Mouse (Mus musculus) myocyte (in vitro differentiated cells): ENCODE results near the gene Prdm4. TPM values are rescaled to one million over a fixed set of nuclear protein-coding genes. Genes with fewer than 3 reads are reported as not detected.

Source experiments
- H3K27me3 ChIP-seq: one replicate; pipeline ENCODE4 v1.6.1; 2011; ENCODE audit not compliant: control insufficient read depth, insufficient read depth, insufficient read length
- H3K36me3 ChIP-seq: one replicate; pipeline ENCODE4 v1.6.1; 2011; ENCODE audit not compliant: control insufficient read depth, insufficient read depth
- H3K4me2 ChIP-seq: one replicate; pipeline ENCODE4 v1.6.1; 2011; ENCODE audit warnings: low read depth, control low read depth
- H3K4me3 ChIP-seq: one replicate; pipeline ENCODE4 v1.5.1; 2011; ENCODE audit warnings: mild to moderate bottlenecking, control low read depth, moderate library complexity
- H3K79me2 ChIP-seq: one replicate; pipeline ENCODE4 v1.6.1; 2011; ENCODE audit not compliant: control insufficient read depth, insufficient read depth
- H3ac ChIP-seq: one replicate; pipeline ENCODE4 v1.6.1; 2011; ENCODE audit not compliant: control insufficient read depth, insufficient read length
- CEBPB ChIP-seq: IDR thresholded peaks from 2 replicates; pipeline ENCODE4 v1.6.1; 2011; ENCODE audit warnings: mild to moderate bottlenecking, moderate library complexity; ENCODE audit not compliant: poor library complexity, insufficient read depth, severe bottlenecking
- E2F4 ChIP-seq: IDR thresholded peaks from one replicate; pipeline ENCODE4 v1.6.1; 2011; ENCODE audit warnings: mild to moderate bottlenecking, control low read depth, moderate library complexity; ENCODE audit not compliant: insufficient read depth
- MAX ChIP-seq: IDR thresholded peaks from one replicate; pipeline ENCODE4 v1.6.1; 2011; ENCODE audit warnings: low read depth, mild to moderate bottlenecking, control low read depth
- MYOD1 ChIP-seq, 3 experiments: IDR thresholded peaks; one replicate each; pipeline ENCODE4 v1.6.1; 2011; ENCODE audit warnings: control low read depth in 2 of 3, low read depth in 2 of 3, mild to moderate bottlenecking in 2 of 3, moderate library complexity in 1 of 3; ENCODE audit not compliant: insufficient read length in 2 of 3, control insufficient read depth in 1 of 3
- MYOG ChIP-seq, 3 experiments: IDR thresholded peaks; one replicate each; pipeline ENCODE4 v1.6.1; 2011; ENCODE audit warnings: control low read depth in 2 of 3, low read depth in 2 of 3, mild to moderate bottlenecking in 2 of 3; ENCODE audit not compliant: insufficient read length in 2 of 3, control insufficient read depth in 1 of 3, insufficient read depth in 1 of 3
- POLR2A ChIP-seq: IDR thresholded peaks from one replicate; pipeline ENCODE4 v1.6.1; 2011; ENCODE audit warnings: low read depth, mild to moderate bottlenecking, control low read depth, moderate library complexity; ENCODE audit not compliant: insufficient read length
- POLR2AphosphoS2 ChIP-seq: IDR thresholded peaks from one replicate; pipeline ENCODE4 v1.6.1; 2011; ENCODE audit warnings: low read depth, control low read depth; ENCODE audit not compliant: insufficient read length
- REST ChIP-seq: IDR thresholded peaks from one replicate; pipeline ENCODE4 v1.6.1; 2011; ENCODE audit warnings: mild to moderate bottlenecking, control low read depth, moderate library complexity; ENCODE audit not compliant: insufficient read depth, insufficient read length
- SRF ChIP-seq: IDR thresholded peaks from one replicate; pipeline ENCODE4 v1.6.1; 2011; ENCODE audit warnings: low read depth; ENCODE audit not compliant: control insufficient read depth, insufficient read length
- TCF12 ChIP-seq: IDR thresholded peaks from one replicate; pipeline ENCODE4 v1.6.1; 2011; ENCODE audit warnings: mild to moderate bottlenecking, control low read depth; ENCODE audit not compliant: poor library complexity, insufficient read depth, severe bottlenecking
- TCF3 ChIP-seq: IDR thresholded peaks from one replicate; pipeline ENCODE4 v1.6.1; 2011; ENCODE audit warnings: low read depth, control low read depth; ENCODE audit not compliant: insufficient read length
- USF1 ChIP-seq: IDR thresholded peaks from one replicate; pipeline ENCODE4 v1.6.1; 2011; ENCODE audit warnings: low read depth, mild to moderate bottlenecking, control low read depth, moderate library complexity
- polyA plus RNA-seq: library from polyadenylated mRNA; unstranded; fragments of >200 nt; fragmentation: generic; extraction: Trizol; gene quantifications from one replicate; pipeline ENCODE4 v1.2.1, GENCODE M21; 2012; ENCODE audit warnings: missing spikeins

Prdm4 gene
- 16.2 TPM for polyA plus RNA-seq

- H3K27me3 ChIP-seq, result no peaks in the 10 kb centered on the region
- peak within 1 kb of the TSS; percentile 59 for H3ac ChIP-seq
- H3K79me2 ChIP-seq, result peaks cover 27% of the 10 kb centered on the region
- peak within 1 kb of the TSS; percentile 78 for H3K4me2 ChIP-seq
- H3K36me3 ChIP-seq, result peaks cover 21% of the 10 kb centered on the region
- peak within 1 kb of the TSS; percentile 38 for H3K4me3 ChIP-seq
- no peak for TF ChIP-seq TCF12
- TF ChIP-seq TCF3, result no peak
- TF ChIP-seq CEBPB, result no peak
- TF ChIP-seq MYOG (IDR thresholded peaks at IDR 0.05; ENCODE audit: control insufficient read depth in 1 of 3, insufficient read depth in 1 of 3, insufficient read length in 2 of 3, low read depth in 2 of 3), result peak in 1 of 3 experiments; percentile 37
- peak; percentile 60 for TF ChIP-seq SRF
- peak; percentile 53 for TF ChIP-seq POLR2A
- TF ChIP-seq E2F4, result no peak
- peak; percentile 25 for TF ChIP-seq MAX
- TF ChIP-seq POLR2AphosphoS2, result no peak
- TF ChIP-seq USF1, result no peak
Observed at GRCm38 (mm10) chr10:85916498-85917309, at the start of gene Prdm4. Gene Prdm4, minus strand, starts transcription at chr10:85917142.

DNA sequence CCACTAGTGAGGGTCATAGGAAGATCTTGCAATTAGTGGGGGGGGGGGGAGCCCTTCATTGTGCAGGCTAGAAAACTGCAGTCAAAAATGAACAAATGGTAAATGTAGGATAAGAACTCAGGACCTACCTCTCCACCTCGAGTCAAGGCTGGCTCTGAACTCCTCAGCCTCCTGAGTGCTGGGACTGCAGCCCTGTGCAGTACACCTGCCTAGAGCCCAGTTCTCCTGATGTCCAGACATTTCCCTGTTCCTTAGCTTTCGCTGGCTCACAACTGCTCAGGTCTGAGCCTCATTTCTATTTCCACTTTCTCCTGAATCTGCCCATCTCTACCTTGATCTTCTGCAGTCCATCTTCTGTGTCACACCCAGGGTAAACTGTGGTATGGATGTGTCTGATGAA is 49.5 kb upstream of the Prdm4 start:
- Histone ChIP-seq H3K79me2 (no peaks in the 10 kb centered on the region), H3K4me2 (no peak overlapping the region), H3K4me3 (no peak overlapping the region), H3K36me3 (no peaks in the 10 kb centered on the region), H3ac (no peak overlapping the region), H3K27me3 (peaks cover 30% of the 10 kb centered on the region)
- TF ChIP-seq MYOD1 (IDR thresholded peaks at IDR 0.05; ENCODE audit: control insufficient read depth in 1 of 3, insufficient read length in 2 of 3, low read depth in 2 of 3) (no peak), TCF3 (no peak), TCF12 (no peak), POLR2AphosphoS2 (no peak), POLR2A (no peak), E2F4 (no peak), MAX (no peak)

DNA sequence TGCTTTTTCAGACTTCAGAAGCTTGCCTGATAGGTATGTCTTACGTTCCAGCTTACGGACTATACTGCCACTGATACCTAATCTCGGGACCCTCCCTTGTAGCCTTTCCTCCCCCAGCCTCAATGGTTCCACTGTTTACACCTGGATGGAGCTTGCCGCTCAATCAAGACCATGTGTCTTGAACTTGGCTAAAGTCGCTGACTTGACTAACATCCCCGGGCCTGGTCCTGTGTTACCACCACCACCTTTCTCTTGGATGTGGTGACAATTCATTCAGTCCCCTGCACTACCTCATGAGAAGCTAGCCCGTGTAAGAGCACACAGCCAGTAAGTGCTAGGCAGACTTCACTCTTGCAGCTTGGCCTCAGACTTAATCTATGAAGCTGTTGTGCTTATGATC is 47.4 kb upstream of the Prdm4 start:
- no peaks in the 10 kb centered on the region for H3K36me3 ChIP-seq
- no peak overlapping the region for H3ac ChIP-seq
- H3K79me2 ChIP-seq, result no peaks in the 10 kb centered on the region
- H3K27me3 ChIP-seq, result peaks cover 25% of the 10 kb centered on the region
- TF ChIP-seq MYOD1 (IDR thresholded peaks at IDR 0.05; ENCODE audit: control insufficient read depth in 1 of 3, insufficient read length in 2 of 3, low read depth in 2 of 3) (no peak), TCF3 (no peak), POLR2AphosphoS2 (no peak), TCF12 (no peak), USF1 (no peak), REST (no peak), CEBPB (no peak), E2F4 (no peak), POLR2A (no peak), MAX (no peak), MYOG (IDR thresholded peaks at IDR 0.05; ENCODE audit: control insufficient read depth in 1 of 3, insufficient read depth in 1 of 3, insufficient read length in 2 of 3, low read depth in 2 of 3) (no peak), SRF (no peak)
- no peak overlapping the region for H3K4me3 ChIP-seq
- no peak overlapping the region for H3K4me2 ChIP-seq

GRCm38 (mm10) chr10:85962897-85963296 is 46.0 kb upstream of the Prdm4 start:
- Histone ChIP-seq H3K4me3 (no peak overlapping the region), H3ac (no peak overlapping the region), H3K27me3 (peaks cover 16% of the 10 kb centered on the region), H3K79me2 (no peaks in the 10 kb centered on the region), H3K36me3 (no peaks in the 10 kb centered on the region), H3K4me2 (no peak overlapping the region)
- TF ChIP-seq USF1, result no peak
- TF ChIP-seq TCF3, result no peak
- TF ChIP-seq MYOG (IDR thresholded peaks at IDR 0.05; ENCODE audit: control insufficient read depth in 1 of 3, insufficient read depth in 1 of 3, insufficient read length in 2 of 3, low read depth in 2 of 3), result no peak

DNA sequence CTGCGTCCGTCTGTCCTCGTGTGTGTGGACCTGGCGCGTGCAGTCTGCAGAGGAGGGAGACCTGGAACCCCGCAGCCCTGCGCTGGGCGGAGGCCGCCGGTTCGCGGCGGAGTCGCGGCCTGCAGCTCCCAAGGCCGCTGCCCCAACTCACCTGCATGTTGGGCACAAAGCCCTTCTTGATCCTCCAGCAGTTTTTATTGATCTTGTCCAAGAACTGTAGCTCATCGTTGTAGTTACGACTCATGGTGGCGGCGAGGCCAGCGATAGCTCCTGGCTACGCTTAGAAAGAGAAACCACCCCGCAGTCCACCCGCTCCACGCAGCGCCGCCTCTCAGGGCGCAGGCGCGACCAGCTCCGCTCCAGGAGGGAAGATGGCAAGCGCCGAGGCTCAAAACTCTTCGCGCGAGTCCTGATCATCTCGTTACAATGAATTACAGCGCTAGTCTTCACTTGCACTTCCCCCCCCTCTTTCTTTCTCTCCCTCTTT is 40.6 kb upstream of the Prdm4 start, which contains the start of gene Rtcb:
Gene Rtcb (minus strand): TSS at position 360 of the 487 bp plus-strand sequence.
- peaks cover 35% of the 10 kb centered on the region for H3K79me2 ChIP-seq
- H3K4me3 ChIP-seq, result peak within 1 kb of the TSS; percentile 95
- peaks cover 6% of the 10 kb centered on the region for H3K36me3 ChIP-seq
- H3ac ChIP-seq, result peak within 1 kb of the TSS; percentile 56
- peak within 1 kb of the TSS; percentile 94 for H3K4me2 ChIP-seq
- H3K27me3 ChIP-seq, result no peaks in the 10 kb centered on the region
- TF ChIP-seq POLR2AphosphoS2 (peak; percentile 72), MAX (no peak), REST (no peak), MYOG (IDR thresholded peaks at IDR 0.05; ENCODE audit: control insufficient read depth in 1 of 3, insufficient read depth in 1 of 3, insufficient read length in 2 of 3, low read depth in 2 of 3) (no peak), SRF (no peak), POLR2A (peak; percentile 83), TCF3 (no peak), MYOD1 (IDR thresholded peaks at IDR 0.05; ENCODE audit: control insufficient read depth in 1 of 3, insufficient read length in 2 of 3, low read depth in 2 of 3) (no peak), E2F4 (no peak), USF1 (no peak), TCF12 (no peak), CEBPB (no peak)
